18 mouse cellular contexts compared by ENCODE assay signal in genomic region chr16:97089339-97089738, GRCm38 (mm10).
A peak's percentile ranks its signal among the peaks of the same experiment; 100 is the strongest.
DNase-seq lines count a peak whose midpoint lies in the region; ATAC-seq and TF ChIP-seq lines count a peak whose summit lies in the region.
"Had no signal": no experiment of that assay in that cellular context is flagged by ENCODE, and none has a peak within 500 bp of the region (broad histone marks: within the 10 kb centered on the region; RNA-seq: fewer than 3 reads in every experiment).

No protein-coding gene starts in this region.

- H3K36me3 ChIP-seq in lung, embryonic 14.5 days (ENCODE audit: insufficient read depth), result no peaks in the 10 kb centered on the region
- no peaks in the 10 kb centered on the region for H3K36me3 ChIP-seq in embryonic facial prominence, embryonic 11.5 days (replicated peaks; ENCODE audit: control insufficient read depth, insufficient read depth, low read depth, low read length)
- H3K36me3 ChIP-seq in stomach, postnatal 0 days (ENCODE audit: control insufficient read depth, insufficient read depth, low read length), result no peaks in the 10 kb centered on the region
- H3K36me3 ChIP-seq in midbrain, embryonic 14.5 days (ENCODE audit: control insufficient read depth, insufficient read depth, low read length), result no peaks in the 10 kb centered on the region
- H3K36me3 ChIP-seq in liver, embryonic 11.5 days (ENCODE audit: control insufficient read depth, insufficient read depth, low read length), result no peaks in the 10 kb centered on the region
- H3K36me3 ChIP-seq: forebrain, embryonic 15.5 days; heart, embryonic 15.5 days; liver, embryonic 13.5 days had no signal

- WGBS in lung, embryonic 14.5 days, result 48% methylated on average over 3 of the region's 3 CpGs
- 50% methylated on average over 3 of the region's 3 CpGs for WGBS in embryonic facial prominence, embryonic 11.5 days
- 38% methylated on average over 3 of the region's 3 CpGs for WGBS in stomach, postnatal 0 days
- 68% methylated on average over 3 of the region's 3 CpGs for whole genome bisulfite sequencing in midbrain, embryonic 14.5 days
- 49% methylated on average over 3 of the region's 3 CpGs for WGBS in liver, embryonic 11.5 days

- TF ChIP-seq EP300 in stomach, postnatal 0 days (optimal IDR thresholded peaks at IDR 0.05), result no peak

- no peaks in the 10 kb centered on the region for H3K27me3 ChIP-seq in lung, embryonic 14.5 days (ENCODE audit: insufficient read depth, low read length)
- no peaks in the 10 kb centered on the region for H3K27me3 ChIP-seq in embryonic facial prominence, embryonic 11.5 days (ENCODE audit: control insufficient read depth, insufficient read depth, low read length)
- no peaks in the 10 kb centered on the region for H3K27me3 ChIP-seq in stomach, postnatal 0 days (ENCODE audit: control insufficient read depth, insufficient read depth, low read length)
- H3K27me3 ChIP-seq in midbrain, embryonic 14.5 days (ENCODE audit: control insufficient read depth, insufficient read depth, low read length), result no peaks in the 10 kb centered on the region
- H3K27me3 ChIP-seq in liver, embryonic 11.5 days (replicated peaks; ENCODE audit: control insufficient read depth, insufficient read depth, low read length), result no peaks in the 10 kb centered on the region
- H3K27me3 ChIP-seq: forebrain, embryonic 15.5 days; heart, embryonic 15.5 days; liver, embryonic 13.5 days had no signal

- no peak overlapping the region for H3K4me2 ChIP-seq in lung, embryonic 14.5 days
- no peak overlapping the region for H3K4me2 ChIP-seq in embryonic facial prominence, embryonic 11.5 days (ENCODE audit: low read depth, low read length)
- H3K4me2 ChIP-seq in stomach, postnatal 0 days (replicated peaks; ENCODE audit: low read depth), result no peak overlapping the region
- H3K4me2 ChIP-seq in midbrain, embryonic 14.5 days (ENCODE audit: low read length), result no peak overlapping the region
- H3K4me2 ChIP-seq in liver, embryonic 11.5 days, result no peak overlapping the region
- H3K4me2 ChIP-seq: forebrain, embryonic 15.5 days; heart, embryonic 15.5 days; liver, embryonic 13.5 days had no signal

- H3K4me1 ChIP-seq in lung, embryonic 14.5 days (ENCODE audit: insufficient read depth), result no peaks in the 10 kb centered on the region
- no peaks in the 10 kb centered on the region for H3K4me1 ChIP-seq in embryonic facial prominence, embryonic 11.5 days (ENCODE audit: control insufficient read depth, insufficient read depth, low read length)
- no peaks in the 10 kb centered on the region for H3K4me1 ChIP-seq in stomach, postnatal 0 days (replicated peaks; ENCODE audit: control insufficient read depth, insufficient read depth)
- H3K4me1 ChIP-seq in midbrain, embryonic 14.5 days (ENCODE audit: control insufficient read depth, insufficient read depth, low read length), result no peaks in the 10 kb centered on the region
- no peaks in the 10 kb centered on the region for H3K4me1 ChIP-seq in liver, embryonic 11.5 days (replicated peaks; ENCODE audit: control insufficient read depth, insufficient read depth, low read length)
- H3K4me1 ChIP-seq: forebrain, embryonic 15.5 days; heart, embryonic 15.5 days; liver, embryonic 13.5 days had no signal

- no peaks in the 10 kb centered on the region for H3K9me3 ChIP-seq in lung, embryonic 14.5 days (ENCODE audit: low read depth, low read length)
- no peaks in the 10 kb centered on the region for H3K9me3 ChIP-seq in embryonic facial prominence, embryonic 11.5 days (replicated peaks; ENCODE audit: control insufficient read depth, low read length)
- no peaks in the 10 kb centered on the region for H3K9me3 ChIP-seq in stomach, postnatal 0 days (ENCODE audit: control insufficient read depth, low read length)
- no peaks in the 10 kb centered on the region for H3K9me3 ChIP-seq in midbrain, embryonic 14.5 days (ENCODE audit: control insufficient read depth, low read length)
- H3K9me3 ChIP-seq in liver, embryonic 11.5 days (ENCODE audit: control insufficient read depth, low read length), result no peaks in the 10 kb centered on the region
- H3K9me3 ChIP-seq: forebrain, embryonic 15.5 days; heart, embryonic 15.5 days; liver, embryonic 13.5 days had no signal

- no peak for ATAC-seq in lung, embryonic 14.5 days (ENCODE audit: insufficient read depth)
- ATAC-seq in embryonic facial prominence, embryonic 11.5 days (replicated peaks; ENCODE audit: insufficient number of reproducible peaks, low FRiP score, low TSS enrichment, low read depth), result no peak
- ATAC-seq in stomach, postnatal 0 days (ENCODE audit: low FRiP score, low TSS enrichment), result no peak
- ATAC-seq in midbrain, embryonic 14.5 days (ENCODE audit: low FRiP score, low TSS enrichment), result no peak
- ATAC-seq in liver, embryonic 11.5 days (replicated peaks; ENCODE audit: low FRiP score), result no peak
- ATAC-seq: forebrain, embryonic 15.5 days; hindbrain, embryonic 16.5 days; lung, postnatal 0 days; midbrain, embryonic 16.5 days had no signal

- no peak overlapping the region for H3K4me3 ChIP-seq in lung, embryonic 14.5 days (ENCODE audit: low read depth, low read length)
- no peak overlapping the region for H3K4me3 ChIP-seq in embryonic facial prominence, embryonic 11.5 days (ENCODE audit: low read depth, low read length)
- H3K4me3 ChIP-seq in stomach, postnatal 0 days (ENCODE audit: low read depth, low read length), result no peak overlapping the region
- H3K4me3 ChIP-seq in midbrain, embryonic 14.5 days (replicated peaks; ENCODE audit: low read depth, low read length), result no peak overlapping the region
- H3K4me3 ChIP-seq in liver, embryonic 11.5 days (ENCODE audit: low read depth, low read length), result no peak overlapping the region
- H3K4me3 ChIP-seq: forebrain, embryonic 15.5 days; heart, embryonic 15.5 days; liver, embryonic 13.5 days had no signal

- H3K27ac ChIP-seq in lung, embryonic 14.5 days (ENCODE audit: low read depth), result no peak overlapping the region
- no peak overlapping the region for H3K27ac ChIP-seq in embryonic facial prominence, embryonic 11.5 days (replicated peaks; ENCODE audit: low read depth, low read length)
- H3K27ac ChIP-seq in stomach, postnatal 0 days (replicated peaks), result no peak overlapping the region
- no peak overlapping the region for H3K27ac ChIP-seq in midbrain, embryonic 14.5 days (replicated peaks; ENCODE audit: low read depth, low read length)
- H3K27ac ChIP-seq in liver, embryonic 11.5 days (ENCODE audit: low read depth, low read length), result no peak overlapping the region
- H3K27ac ChIP-seq: forebrain, embryonic 15.5 days; heart, embryonic 15.5 days; liver, embryonic 13.5 days had no signal

- no peak for TF ChIP-seq CTCF in lung, embryonic 14.5 days (IDR thresholded peaks at IDR 0.05; ENCODE audit: low read depth)
- no peak for TF ChIP-seq CTCF in stomach, postnatal 0 days (IDR thresholded peaks at IDR 0.05; ENCODE audit: low read depth)

- peak; percentile 16 for DNase-seq in heart, postnatal 4 days
- DNase-seq in heart, adult 9 months (ENCODE audit: low spot score in 2 of 2), result no peak
- peak; percentile 49 for DNase-seq in lung, embryonic 14.5 days
- DNase-seq in lung, postnatal 10 days, result no peak
- DNase-seq in embryonic facial prominence, embryonic 11.5 days (ENCODE audit: low spot score), result peak; percentile 36
- DNase-seq in stomach, postnatal 0 days (ENCODE audit: low spot score), result peak; percentile 15
- no peak for DNase-seq in midbrain, embryonic 14.5 days
- DNase-seq in liver, embryonic 11.5 days (ENCODE audit: low spot score), result no peak
- DNase-seq: B cell, adult 2 months; cerebellum, postnatal 36 days; kidney, adult 2 months; liver, embryonic 13.5 days; right cerebral cortex, postnatal 14 days had no signal

- H3K9ac ChIP-seq in lung, embryonic 14.5 days, result no peak overlapping the region
- no peak overlapping the region for H3K9ac ChIP-seq in embryonic facial prominence, embryonic 11.5 days (replicated peaks; ENCODE audit: low read length)
- no peak overlapping the region for H3K9ac ChIP-seq in stomach, postnatal 0 days (ENCODE audit: low read length)
- H3K9ac ChIP-seq in midbrain, embryonic 14.5 days (replicated peaks; ENCODE audit: low read length), result no peak overlapping the region
- H3K9ac ChIP-seq in liver, embryonic 11.5 days (ENCODE audit: low read depth, low read length), result no peak overlapping the region
- H3K9ac ChIP-seq: forebrain, embryonic 15.5 days; heart, embryonic 15.5 days; liver, embryonic 13.5 days had no signal

Comparison
In these comparisons a context has a peak if more than half of its experiments do, and no peak if none do; other contexts are left out.
1. DNase-seq: peak in heart, postnatal 4 days (single experiment), lung, embryonic 14.5 days (single experiment), embryonic facial prominence, embryonic 11.5 days (single experiment) and stomach, postnatal 0 days (single experiment); none in heart, adult 9 months (0 of 2), lung, postnatal 10 days (single experiment), midbrain, embryonic 14.5 days (single experiment) and liver, embryonic 11.5 days (single experiment).